Mouse (Mus musculus) liver, embryonic 11.5 days (tissue): ENCODE data around the gene Osgepl1. TPM values are rescaled to one million over a fixed set of nuclear protein-coding genes. Genes with fewer than 3 reads are reported as not detected.
A peak's percentile ranks its signal among the peaks of the same experiment; 100 is the strongest.

Experiments used
- ATAC-seq: fragments of 200-750 bp; cut with Nextera tagmentation; replicated peaks from 2 replicates; pipeline ENCODE4 v1.8.0; 2017; ENCODE audit warnings: moderate number of reproducible peaks, mild to moderate bottlenecking, moderate TSS enrichment, moderate library complexity; ENCODE audit not compliant: low FRiP score
- DNase-seq: peaks from one replicate; pipeline ENCODE4 v3.0.0-alpha.2; 2017; ENCODE audit warnings: low spot score
- H3K27ac ChIP-seq: fragments of 300-500 bp; sonication (generic); 2 replicates; pipeline ENCODE4 v1.5.1; 2014; ENCODE audit warnings: mild to moderate bottlenecking, low read depth, low read length, control low read depth
- H3K27me3 ChIP-seq: fragments of 300-500 bp; sonication (generic); replicated peaks from 2 replicates; pipeline ENCODE4 v1.6.1; 2014; ENCODE audit warnings: low read length, mixed read lengths; ENCODE audit not compliant: control insufficient read depth, insufficient read depth
- H3K36me3 ChIP-seq: fragments of 300-500 bp; sonication (generic); 2 replicates; pipeline ENCODE4 v1.6.1; 2014; ENCODE audit warnings: mild to moderate bottlenecking, low read length, moderate library complexity, mixed read lengths; ENCODE audit not compliant: control insufficient read depth, insufficient read depth
- H3K4me1 ChIP-seq: fragments of 300-500 bp; sonication (generic); replicated peaks from 2 replicates; pipeline ENCODE4 v1.6.1; 2014; ENCODE audit warnings: low read length, mixed read lengths; ENCODE audit not compliant: control insufficient read depth, insufficient read depth
- H3K4me2 ChIP-seq: fragments of 300-500 bp; sonication (generic); 2 replicates; pipeline ENCODE4 v1.6.1; 2014; ENCODE audit warnings: mild to moderate bottlenecking, control low read depth, moderate library complexity
- H3K4me3 ChIP-seq: fragments of 300-500 bp; sonication (generic); 2 replicates; pipeline ENCODE4 v1.5.1; 2014; ENCODE audit warnings: low read depth, low read length, control low read depth
- H3K9ac ChIP-seq: fragments of 300-500 bp; sonication (generic); 2 replicates; pipeline ENCODE4 v1.6.1; 2014; ENCODE audit warnings: low read depth, low read length, control low read depth
- H3K9me3 ChIP-seq: fragments of 300-500 bp; sonication (generic); 2 replicates; pipeline ENCODE4 v1.6.1; 2016; ENCODE audit warnings: low read length, inconsistent platforms, mixed read lengths; ENCODE audit not compliant: control insufficient read depth
- WGBS: fragments of 180-500 bp; shearing (Covaris S2); extraction: QIAGEN DNeasy Blood & Tissue Kit; methylation state at CpG from one replicate; pipeline ENCODE4 v1.1.7; 2014; 5-methylcytosine and 5-hydroxymethylcytosine counted together
- polyA plus RNA-seq: library from polyadenylated mRNA; unstranded; fragments of >200 nt; fragmentation: Nextera tagmentation; extraction: Ambion mirVana; gene quantifications from 2 replicates; pipeline ENCODE4 v1.2.1, GENCODE M21; 2014

The Osgepl1 gene
- polyA plus RNA-seq, 1 experiment from 2014 or later, result 32.1 TPM

DNA sequence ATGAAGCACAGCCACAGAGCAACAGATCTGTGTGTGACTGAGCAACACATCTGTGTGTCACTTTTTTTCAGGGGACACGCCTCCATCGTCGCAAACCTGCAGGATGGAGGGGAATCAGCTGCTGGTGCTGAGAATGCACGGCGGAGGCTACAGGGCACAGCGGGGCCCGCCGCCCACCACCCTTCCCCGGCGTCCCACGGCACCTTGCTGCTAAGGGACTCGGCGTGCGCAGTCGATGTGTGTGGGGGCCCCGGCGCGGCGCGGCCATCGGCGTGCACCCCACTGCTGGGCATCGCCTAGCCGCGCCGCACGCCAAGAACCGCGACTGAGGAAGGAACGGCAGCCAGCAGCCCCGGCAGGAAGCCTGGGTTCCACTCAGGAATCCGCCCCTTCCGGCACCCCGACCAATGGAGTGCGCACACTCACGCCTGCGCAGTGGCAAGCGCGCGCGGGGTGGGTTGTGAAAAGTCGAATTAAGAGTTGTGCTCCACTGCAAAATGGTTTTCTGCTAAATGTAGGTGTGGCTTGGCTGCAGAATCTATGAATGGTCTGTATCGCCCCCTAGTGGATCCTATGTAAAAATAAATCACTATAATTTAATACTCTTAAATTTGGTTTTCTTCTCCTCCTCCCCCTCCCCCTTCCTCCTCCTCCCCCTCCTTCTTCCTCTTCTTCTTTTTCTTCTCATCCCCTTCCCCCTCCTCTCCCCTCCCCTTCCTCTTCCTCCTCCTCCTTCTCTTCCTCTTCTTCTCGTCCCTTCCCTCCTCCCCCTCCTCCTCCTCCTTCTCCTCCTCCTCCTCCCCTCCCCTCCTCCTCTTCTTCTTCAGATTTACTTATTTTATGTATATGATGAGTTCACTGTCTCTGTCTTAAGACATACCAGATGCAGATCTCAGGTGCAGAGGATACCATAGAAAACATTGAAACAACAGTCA is 39.2 kb downstream of the Osgepl1 start, which contains the start of the genes Asdurf, Gm28551 and Asnsd1:
Gene Asdurf (minus strand): TSS at position 293 of the 935 bp plus-strand sequence.
Gene Gm28551 (minus strand): TSS at position 341 of the 935 bp plus-strand sequence.
Gene Asnsd1 (minus strand): TSS at position 426 of the 935 bp plus-strand sequence.
- Histone ChIP-seq H3K4me2 (peak within 1 kb of the TSS; percentile 66), H3K36me3 (peaks cover 4% of the 10 kb centered on the region; the same call in 1 of the 2 replicates), H3K4me1 (peaks cover 4% of the 10 kb centered on the region; the same call in 1 of the 2 replicates), H3K27me3 (no peaks in the 10 kb centered on the region), H3K4me3 (peak within 1 kb of the TSS; percentile 92), H3K9me3 (no peaks in the 10 kb centered on the region), H3K27ac (peak within 1 kb of the TSS; percentile 86), H3K9ac (peak within 1 kb of the TSS; percentile 91)
- peak; percentile 95 for DNase-seq
- under 1% methylated on average over 44 of the region's 44 CpGs for WGBS
- peak; percentile 100 for ATAC-seq

DNA sequence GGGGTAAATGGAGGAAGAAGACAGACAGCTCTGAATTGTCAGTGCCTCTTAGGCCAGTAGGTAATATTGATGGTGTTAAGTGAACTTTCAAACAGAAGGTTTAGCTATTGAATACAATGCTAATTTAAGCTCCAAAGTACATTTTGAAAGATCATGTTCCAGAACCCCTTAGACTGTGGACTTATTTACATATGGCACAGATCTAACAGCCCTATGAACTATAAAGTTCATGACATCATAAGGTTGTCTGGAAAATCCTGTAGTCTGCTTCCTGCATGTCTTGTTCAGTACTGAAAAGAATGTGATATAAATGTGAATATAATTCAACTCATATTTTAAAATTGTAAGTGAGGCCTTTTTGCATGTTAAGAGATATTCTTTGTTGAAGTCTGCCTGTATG is 45.6 kb downstream of the Osgepl1 start:
- Histone ChIP-seq H3K36me3 (no peaks in the 10 kb centered on the region), H3K27ac (no peak overlapping the region), H3K27me3 (no peaks in the 10 kb centered on the region), H3K4me3 (no peak overlapping the region), H3K9me3 (no peaks in the 10 kb centered on the region), H3K9ac (no peak overlapping the region), H3K4me1 (no peaks in the 10 kb centered on the region), H3K4me2 (no peak overlapping the region)
- ATAC-seq, result no peak
- DNase-seq, result no peak

Other genes starting within 250 kb of the Osgepl1 start
- gene 1700019A02Rik, start 126.0 kb upstream of the Osgepl1 start, polyA plus RNA-seq, result not detected in 2 replicates
- gene Pms1, start 16.6 kb upstream of the Osgepl1 start, polyA plus RNA-seq, result 20.1 and 25.0 TPM in 2 replicates
- gene Ormdl1, start 16.5 kb upstream of the Osgepl1 start, polyA plus RNA-seq, result 51.1 and 55.2 TPM in 2 replicates
- gene Gm28778, start 16.5 kb upstream of the Osgepl1 start, polyA plus RNA-seq, result not detected in 2 replicates
- not detected in 2 replicates for gene Asdurf, start 39.0 kb downstream of the Osgepl1 start, polyA plus RNA-seq
- gene Gm28551, start 39.0 kb downstream of the Osgepl1 start, polyA plus RNA-seq, result 0.40 and 0.51 TPM in 2 replicates
- gene Asnsd1, start 39.1 kb downstream of the Osgepl1 start, polyA plus RNA-seq, result 92.4 and 98.4 TPM in 2 replicates